Mouse (Mus musculus): ENCODE results near the gene Tstd2. TPM values are rescaled to one million over a fixed set of nuclear protein-coding genes. Genes with fewer than 3 reads are reported as not detected.

Tstd2 gene
- total RNA-seq, 4 experiments from 2014 or later = 17.1 to 22.0 (median 18.7) TPM

DNA sequence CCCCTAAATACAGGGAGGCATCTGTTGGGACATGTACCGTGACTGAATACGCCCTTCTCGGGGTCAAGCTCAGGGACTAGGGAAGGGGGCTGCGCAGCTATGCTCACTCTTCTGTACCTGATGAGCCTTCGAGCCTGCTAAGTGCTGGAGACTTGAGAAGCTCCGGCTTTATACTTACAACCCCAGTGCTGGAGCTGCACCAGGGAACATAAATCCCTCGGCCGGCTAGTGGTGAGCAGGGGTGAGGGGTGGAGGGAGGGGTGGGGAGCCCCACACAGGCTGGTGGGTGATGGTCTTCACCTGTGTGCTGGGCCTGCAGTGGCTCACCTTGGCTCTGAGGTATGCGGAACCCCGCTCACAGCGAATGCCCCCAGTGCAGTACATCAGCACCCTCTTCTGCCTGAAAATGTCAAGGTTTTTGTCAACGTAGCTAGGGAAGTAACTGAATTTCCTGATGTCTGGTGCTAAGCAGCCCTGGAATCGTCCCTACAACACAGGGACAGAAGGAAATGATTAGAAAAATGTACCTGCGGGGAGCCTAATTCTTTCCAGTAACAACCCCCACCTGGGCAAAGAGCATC lies 18.9 kb downstream of the Tstd2 start:
- DNase-seq (ENCODE audit: low spot score in 2 of 2) = no peak

DNA sequence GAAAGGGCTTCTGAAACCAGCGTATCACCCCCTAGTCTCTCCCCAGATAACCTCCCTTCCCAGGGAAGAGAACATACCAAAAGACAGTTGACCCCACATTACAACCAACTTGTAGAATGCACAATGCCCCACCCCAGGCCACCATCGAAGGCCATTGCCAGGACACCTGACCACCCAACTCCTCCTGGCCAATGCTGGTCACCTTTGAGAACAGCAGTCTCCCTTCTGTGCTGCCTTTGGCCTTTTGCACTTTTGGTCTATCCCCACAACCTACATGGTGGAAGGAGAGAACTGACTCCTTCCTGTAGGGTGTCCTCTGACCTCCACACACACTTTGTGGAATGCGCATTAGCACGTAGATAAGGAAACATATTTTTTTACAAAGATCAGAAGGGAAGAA lies 21.0 kb downstream of the Tstd2 start:
- no peak for DNase-seq (ENCODE audit: low spot score in 2 of 2)

GRCm38 (mm10) chr4:46116544-46117175 lies 21.8 kb downstream of the Tstd2 start:
- no peak for DNase-seq (ENCODE audit: low spot score in 2 of 2)

DNA sequence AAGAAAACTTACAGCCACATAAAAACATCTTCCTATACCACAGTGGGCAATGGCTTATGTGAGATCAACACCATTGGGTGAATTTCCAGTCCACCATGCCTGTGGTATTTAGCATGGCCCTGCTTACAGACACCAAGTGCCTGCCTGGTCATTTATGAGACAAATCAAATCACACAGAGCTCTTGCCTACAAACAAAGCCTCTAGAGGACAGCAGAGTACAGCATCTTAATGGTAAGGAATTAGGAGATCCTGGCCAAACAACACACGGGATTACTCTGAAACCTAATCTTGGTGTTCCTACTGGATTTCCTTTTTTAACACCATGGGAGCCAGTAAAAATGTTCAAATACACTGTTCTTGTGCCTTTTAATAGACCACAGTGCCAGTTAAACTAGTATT lies 23.2 kb downstream of the Tstd2 start:
- no peak for DNase-seq (ENCODE audit: low spot score in 2 of 2)

DNA sequence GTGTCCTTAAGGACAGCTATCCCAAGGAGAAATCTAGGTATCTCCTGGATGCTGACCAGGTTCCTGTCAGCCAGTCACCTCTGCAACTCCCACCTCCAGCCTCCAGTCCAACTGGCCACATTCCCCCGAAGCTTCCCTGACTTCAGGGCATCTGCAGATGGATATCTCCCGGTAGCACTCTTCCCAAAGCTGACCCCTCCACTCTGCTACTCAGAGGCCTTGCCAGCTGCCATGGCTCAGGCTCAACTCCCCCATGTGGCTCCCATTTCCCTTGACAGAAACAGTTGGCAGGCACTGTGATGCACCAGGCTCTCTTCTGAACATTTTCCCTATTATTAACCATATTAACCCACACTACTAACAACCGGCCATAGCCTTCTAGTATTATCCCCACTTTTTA lies 27.1 kb downstream of the Tstd2 start:
- DNase-seq (ENCODE audit: low spot score in 2 of 2) = no peak

- DNase-seq (ENCODE audit: low spot score in 2 of 2) = no peak
These were observed 28.4 kb downstream of the Tstd2 start for GRCm38 (mm10) chr4:46110084-46110483.

GRCm38 (mm10) chr4:46102078-46102769 lies 36.3 kb downstream of the Tstd2 start:
- DNase-seq (ENCODE audit: low spot score in 2 of 2) = no peak

GRCm38 (mm10) chr4:46101211-46101711 lies 37.2 kb downstream of the Tstd2 start:
- no peak for DNase-seq (ENCODE audit: low spot score in 2 of 2)

DNA sequence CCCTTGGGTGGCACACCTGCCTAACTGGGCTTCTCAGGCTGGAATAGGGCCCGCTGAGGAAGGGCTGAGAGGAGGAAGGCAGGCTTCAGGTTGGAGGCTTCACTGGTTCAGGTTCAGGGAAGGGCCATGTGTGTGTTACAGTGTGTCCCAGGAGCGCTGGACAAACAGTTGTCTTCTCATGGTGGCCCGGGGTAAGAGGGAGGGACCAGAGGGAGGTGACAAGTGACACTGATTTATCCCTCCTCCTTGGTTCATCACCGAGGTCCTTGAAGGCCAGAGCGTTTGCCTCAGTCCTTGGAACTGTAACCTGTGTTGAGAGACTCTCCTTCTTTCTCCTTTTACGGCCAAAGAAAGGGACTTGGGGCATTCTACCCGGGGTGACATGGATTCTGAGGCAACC lies 38.0 kb downstream of the Tstd2 start:
- DNase-seq (ENCODE audit: low spot score in 2 of 2) = no peak

- no peak for DNase-seq (ENCODE audit: low spot score in 2 of 2)
These were observed 39.4 kb downstream of the Tstd2 start for GRCm38 (mm10) chr4:46099132-46099531.

DNA sequence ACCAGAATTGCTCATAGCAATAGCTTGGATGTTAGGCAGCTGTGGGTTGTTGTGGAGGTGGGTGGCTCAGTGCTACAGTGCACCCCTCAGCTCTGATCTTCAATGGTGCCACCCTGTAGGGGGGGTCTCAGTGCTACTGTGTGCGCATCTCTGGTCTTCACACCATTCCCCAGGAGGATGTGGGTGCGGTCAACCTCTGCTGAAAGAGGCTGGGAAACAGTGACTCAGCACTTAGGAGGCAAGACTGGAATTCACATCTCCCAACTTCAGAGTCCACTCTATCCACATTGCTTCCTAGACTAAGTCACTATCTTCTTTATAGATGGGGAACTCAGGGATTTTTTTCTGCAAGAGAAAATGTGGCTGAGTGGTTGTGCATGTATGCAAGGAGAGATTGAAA lies 40.9 kb downstream of the Tstd2 start:
- DNase-seq (ENCODE audit: low spot score in 2 of 2) = no peak

- DNase-seq (ENCODE audit: low spot score in 2 of 2) = no peak
These were observed 41.9 kb downstream of the Tstd2 start for GRCm38 (mm10) chr4:46096546-46096945.

DNA sequence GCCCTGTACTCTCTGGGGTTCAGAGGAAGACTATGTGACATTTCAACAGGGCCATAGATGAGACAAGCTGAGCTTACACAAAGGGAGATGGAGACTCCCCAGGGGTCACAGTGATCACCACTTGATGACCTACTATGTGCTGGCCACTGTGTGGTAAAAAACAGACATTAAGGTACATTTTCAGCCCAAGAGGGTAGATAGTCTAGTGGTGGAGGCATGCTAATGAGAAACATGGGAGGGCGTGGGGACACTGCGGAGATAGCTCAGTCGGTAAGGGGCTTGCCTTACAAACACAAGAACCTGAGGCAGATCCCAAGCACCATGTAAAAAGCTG lies 42.7 kb downstream of the Tstd2 start:
- DNase-seq (ENCODE audit: low spot score in 2 of 2) = no peak

GRCm38 (mm10) chr4:46094916-46095825 lies 43.3 kb downstream of the Tstd2 start:
- peak; percentile 68 to 77 for DNase-seq (ENCODE audit: low spot score in 2 of 2)

- DNase-seq (ENCODE audit: low spot score in 2 of 2) = peak; percentile 58 to 76
These were observed 45.9 kb downstream of the Tstd2 start for GRCm38 (mm10) chr4:46092429-46093076.

- DNase-seq (ENCODE audit: low spot score in 2 of 2) = no peak
These were observed 48.9 kb downstream of the Tstd2 start for GRCm38 (mm10) chr4:46089524-46090125.

- peak; percentile 66 to 73 for DNase-seq (ENCODE audit: low spot score in 2 of 2)
These were observed 50.6 kb downstream of the Tstd2 start for GRCm38 (mm10) chr4:46087852-46088251.

- peak in 1 of 2 experiments; percentile 28 for DNase-seq (ENCODE audit: low spot score in 2 of 2)
These were observed 51.1 kb downstream of the Tstd2 start for GRCm38 (mm10) chr4:46087427-46087771.

DNA sequence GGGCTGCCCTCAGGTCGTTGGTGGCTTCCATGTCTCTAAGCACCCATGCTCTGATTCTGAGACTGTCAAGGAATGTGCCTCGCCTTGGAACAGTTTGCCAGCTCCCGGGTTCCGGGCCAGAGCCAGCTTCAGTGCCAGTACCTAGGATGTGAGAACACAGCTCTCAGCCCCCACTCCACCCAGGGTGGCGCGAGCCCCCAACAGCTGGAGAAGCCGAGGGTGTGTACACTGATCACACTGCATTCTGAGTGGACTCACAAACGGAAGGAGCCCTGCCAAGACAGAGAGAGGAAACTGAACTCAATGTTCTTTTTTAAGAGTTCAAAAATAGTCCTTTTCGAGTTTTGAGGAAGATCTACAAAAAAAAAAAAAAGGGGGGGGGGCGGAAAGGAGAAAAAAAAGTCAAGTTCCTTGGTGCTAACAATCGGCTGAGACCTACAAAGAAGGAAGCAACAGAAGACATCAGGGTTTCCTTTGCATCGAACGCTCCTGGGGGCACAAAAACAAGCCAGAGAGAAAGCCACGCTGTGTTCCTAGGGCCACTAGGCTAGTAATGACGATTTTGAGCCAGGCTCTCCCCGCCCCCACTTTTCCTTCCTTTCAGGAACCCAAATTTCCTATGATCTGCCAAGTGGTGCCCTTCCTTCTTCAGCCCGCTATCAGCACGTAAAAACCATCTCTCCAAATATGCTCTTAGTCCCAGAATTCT lies 51.6 kb downstream of the Tstd2 start:
- no peak for DNase-seq (ENCODE audit: low spot score in 2 of 2)

DNA sequence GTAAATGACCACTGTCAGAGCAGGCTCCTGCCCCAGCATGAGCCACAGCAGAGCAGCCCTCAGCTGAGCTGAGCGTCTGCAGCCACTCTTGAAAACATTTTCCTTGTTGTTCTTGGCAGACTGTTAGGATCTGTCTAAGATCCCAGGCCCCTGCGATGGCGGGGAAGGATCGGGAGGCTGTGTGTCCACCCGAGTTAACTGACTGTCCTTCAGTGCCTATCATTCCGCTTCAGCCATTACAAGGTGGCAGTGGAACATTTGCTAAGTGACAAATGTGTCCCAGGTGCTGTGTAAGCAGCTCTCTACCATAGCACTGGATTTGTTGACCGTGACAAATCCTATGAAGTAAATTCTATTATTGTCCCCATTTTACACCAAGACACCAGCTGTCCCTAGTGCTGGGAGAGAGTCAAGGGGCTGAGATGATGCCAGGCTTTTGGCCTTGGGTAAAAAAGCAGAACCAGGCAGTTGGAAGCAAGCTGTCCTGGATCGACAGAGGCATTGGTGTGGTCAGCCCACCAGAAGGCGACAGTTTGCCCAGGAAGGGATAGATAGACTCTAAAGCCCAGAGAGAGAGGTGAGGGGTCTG lies 53.2 kb downstream of the Tstd2 start:
- DNase-seq (ENCODE audit: low spot score in 2 of 2) = no peak

Data from layer of hippocampus, adult 8-10 months (tissue).